Mouse (Mus musculus) cerebellum, adult 2 months (tissue): ENCODE data around the gene Col17a1.

ENCODE experiments used
- CTCF ChIP-seq: fragments of 200-500 bp; IDR thresholded peaks from 2 replicates; pipeline ENCODE4 v1.5.1; 2011; ENCODE audit warnings: low read depth, mild to moderate bottlenecking, control low read depth, low read length, moderate library complexity, borderline replicate concordance; ENCODE audit not compliant: insufficient read depth
- POLR2A ChIP-seq: fragments of 200-500 bp; IDR thresholded peaks from 2 replicates; pipeline ENCODE4 v1.6.1; 2011; ENCODE audit warnings: low read length, control low read depth, borderline replicate concordance; ENCODE audit not compliant: insufficient read depth

- no peak for TF ChIP-seq CTCF
- TF ChIP-seq POLR2A, result no peak
Measured at GRCm38 (mm10) chr19:47646508-47647120, 45.3 kb downstream of the Col17a1 start.
